Mouse (Mus musculus) cerebellum, adult 2 months (tissue): ENCODE results near the gene Zp2. TPM values are rescaled to one million over a fixed set of nuclear protein-coding genes. Genes with fewer than 3 reads are reported as not detected.

Experiments used
- DNase-seq, 2 experiments: peaks; one replicate each; pipeline ENCODE4 v3.0.0; 2021
- H3K27ac ChIP-seq: fragments of 200-500 bp; 2 replicates; pipeline ENCODE4 v1.5.1; 2012; ENCODE audit warnings: low read length, control low read depth, inconsistent platforms; ENCODE audit not compliant: insufficient read depth
- H3K27me3 ChIP-seq: fragments of 200-500 bp; 2 replicates; pipeline ENCODE4 v1.6.1; 2012; ENCODE audit warnings: inconsistent platforms, mild to moderate bottlenecking, low read length, moderate library complexity; ENCODE audit not compliant: control insufficient read depth, insufficient read depth
- H3K4me1 ChIP-seq: fragments of 200-500 bp; 2 replicates; pipeline ENCODE4 v1.6.1; 2011; ENCODE audit warnings: low read length; ENCODE audit not compliant: control insufficient read depth, insufficient read depth
- H3K4me3 ChIP-seq: fragments of 200-500 bp; replicated peaks from 2 replicates; pipeline ENCODE3; 2011; ENCODE audit warnings: mild to moderate bottlenecking, low read depth, low read length, control low read depth; ENCODE audit not compliant: insufficient read depth
- CTCF ChIP-seq: fragments of 200-500 bp; IDR thresholded peaks from 2 replicates; pipeline ENCODE4 v1.5.1; 2011; ENCODE audit warnings: low read depth, mild to moderate bottlenecking, control low read depth, low read length, moderate library complexity, borderline replicate concordance; ENCODE audit not compliant: insufficient read depth
- POLR2A ChIP-seq: fragments of 200-500 bp; IDR thresholded peaks from 2 replicates; pipeline ENCODE4 v1.6.1; 2011; ENCODE audit warnings: low read length, control low read depth, borderline replicate concordance; ENCODE audit not compliant: insufficient read depth
- WGBS: fragments of 180-500 bp; shearing (Covaris S2); methylation state at CpG from one replicate; pipeline ENCODE4 v1.1.7; 2018; 5-methylcytosine and 5-hydroxymethylcytosine counted together
- polyA plus RNA-seq: library from polyadenylated mRNA; depleted of rRNA; stranded (reverse); fragments of >200 nt; gene quantifications from 2 replicates; pipeline ENCODE4 v1.2.3, GENCODE M21; 2012

Gene Zp2
- polyA plus RNA-seq, 1 experiment, result not detected

DNA sequence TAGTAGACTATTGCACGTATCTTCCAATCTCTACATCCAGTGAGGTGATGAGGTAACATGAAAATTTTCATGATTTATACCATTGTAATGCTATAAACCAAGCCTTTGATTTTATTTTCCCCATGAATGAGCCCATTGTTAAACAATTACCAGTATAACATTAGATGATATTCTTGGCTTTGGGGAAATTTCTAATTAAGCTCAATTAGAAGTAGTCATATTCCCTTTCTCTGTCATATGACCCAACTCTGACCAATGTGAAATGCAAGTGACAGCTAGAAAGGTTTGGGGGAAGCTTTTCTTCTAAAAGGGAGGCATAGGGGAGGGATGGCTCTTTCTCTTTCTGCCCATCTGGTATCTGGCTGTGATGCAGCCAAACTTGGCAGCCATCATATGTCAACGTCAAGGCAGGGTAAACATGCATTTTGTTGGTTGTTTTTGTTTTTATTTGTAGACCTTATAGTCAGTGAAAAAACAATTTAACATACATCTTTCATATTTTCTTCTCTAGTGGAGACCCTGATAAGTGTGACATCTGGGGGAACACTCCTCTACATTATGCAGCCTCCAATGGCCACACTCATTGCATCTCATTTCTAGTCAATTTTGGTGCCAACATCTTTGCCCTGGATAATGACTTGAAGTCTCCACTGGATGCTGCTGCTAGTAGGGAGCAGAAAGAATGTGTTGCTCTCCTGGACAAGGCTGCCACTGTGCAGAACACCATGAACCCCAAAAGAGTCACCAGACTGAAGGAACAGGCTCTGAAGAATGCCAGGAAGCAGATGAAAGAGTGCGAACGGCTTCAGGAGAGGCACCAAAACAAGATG, 36.5 kb upstream of the Zp2 start:
- Histone ChIP-seq H3K27me3 (no peaks in the 10 kb centered on the region), H3K4me3 (no peak overlapping the region), H3K27ac (no peak overlapping the region), H3K4me1 (peaks cover 6% of the 10 kb centered on the region)
- DNase-seq, result peak in 1 of 2 experiments; percentile 40
- 48% methylated on average over 4 of the region's 4 CpGs for WGBS
- TF ChIP-seq POLR2A, result no peak
- no peak for TF ChIP-seq CTCF

DNA sequence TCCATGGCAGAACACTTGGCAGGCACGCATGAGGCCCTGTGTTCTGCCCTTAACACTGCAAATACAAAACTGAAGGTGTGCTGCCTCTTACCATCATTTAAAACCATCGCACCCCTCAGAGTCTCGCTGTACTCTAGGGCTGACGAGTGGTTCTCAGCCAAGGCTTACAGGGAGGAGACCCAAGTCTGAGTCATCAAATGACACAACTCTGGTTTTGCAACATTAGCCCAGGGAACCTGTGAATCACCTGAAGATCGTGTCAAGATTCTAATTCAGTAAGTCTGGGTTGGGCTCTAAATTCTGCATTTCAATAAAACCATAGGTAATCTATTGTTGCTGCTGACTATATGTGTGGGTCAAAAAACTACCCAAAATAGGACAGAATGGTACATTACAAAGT, 35.5 kb upstream of the Zp2 start:
- WGBS, result 61% methylated on average over 5 of the region's 5 CpGs
- DNase-seq, result no peak
- Histone ChIP-seq H3K27me3 (no peaks in the 10 kb centered on the region), H3K27ac (no peak overlapping the region), H3K4me1 (peaks cover 6% of the 10 kb centered on the region), H3K4me3 (no peak overlapping the region)
- TF ChIP-seq CTCF (no peak), POLR2A (no peak)

DNA sequence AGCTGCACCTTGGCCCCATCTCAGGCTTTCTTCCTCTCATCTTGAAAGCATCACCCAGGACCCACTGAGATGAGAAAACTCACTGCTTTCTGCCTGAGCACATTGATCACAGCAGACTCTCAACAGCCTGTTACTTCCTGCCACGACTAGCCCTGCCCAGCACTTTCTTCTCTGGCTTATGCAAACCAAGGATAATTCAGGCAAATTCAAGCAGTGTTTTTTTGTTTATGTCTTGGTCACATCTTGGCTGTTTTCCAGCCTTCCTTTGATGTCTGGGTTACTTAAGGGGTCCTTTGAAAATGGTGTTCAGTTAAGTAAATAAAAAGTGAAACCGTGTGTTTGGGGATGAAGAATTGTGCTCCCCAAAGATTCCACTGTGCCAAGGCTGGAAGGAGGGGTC, 33.8 kb upstream of the Zp2 start:
- Histone ChIP-seq H3K27me3 (no peaks in the 10 kb centered on the region), H3K27ac (no peak overlapping the region), H3K4me3 (no peak overlapping the region), H3K4me1 (peaks cover 6% of the 10 kb centered on the region)
- no peak for DNase-seq
- 15% methylated on average over 2 of the region's 2 CpGs for WGBS
- TF ChIP-seq POLR2A (no peak), CTCF (no peak)

DNA sequence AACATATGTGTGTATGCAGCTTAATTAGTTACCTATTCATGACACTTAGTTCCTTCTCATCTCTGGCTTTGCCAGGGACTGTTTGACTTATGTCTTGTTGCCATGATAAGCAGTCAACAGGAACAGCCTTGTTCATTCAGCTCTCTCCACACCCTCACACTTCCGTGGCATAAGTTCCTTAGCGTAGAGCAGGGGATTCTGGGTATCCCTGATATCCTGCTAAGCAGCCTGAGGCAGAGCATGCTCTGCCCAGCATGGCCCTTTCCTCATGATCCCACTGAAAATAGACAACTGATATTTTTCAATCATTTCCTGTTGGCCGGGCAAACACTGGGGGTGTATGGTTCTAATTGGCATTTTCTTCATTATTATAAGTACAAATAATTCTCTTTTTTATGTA, 32.5 kb upstream of the Zp2 start:
- no peak for DNase-seq
- 90% methylated on average over 3 of the region's 3 CpGs for whole genome bisulfite sequencing
- Histone ChIP-seq H3K4me3 (no peak overlapping the region), H3K4me1 (peaks cover 6% of the 10 kb centered on the region), H3K27me3 (no peaks in the 10 kb centered on the region), H3K27ac (no peak overlapping the region)
- no peak for TF ChIP-seq POLR2A
- TF ChIP-seq CTCF, result no peak

DNA sequence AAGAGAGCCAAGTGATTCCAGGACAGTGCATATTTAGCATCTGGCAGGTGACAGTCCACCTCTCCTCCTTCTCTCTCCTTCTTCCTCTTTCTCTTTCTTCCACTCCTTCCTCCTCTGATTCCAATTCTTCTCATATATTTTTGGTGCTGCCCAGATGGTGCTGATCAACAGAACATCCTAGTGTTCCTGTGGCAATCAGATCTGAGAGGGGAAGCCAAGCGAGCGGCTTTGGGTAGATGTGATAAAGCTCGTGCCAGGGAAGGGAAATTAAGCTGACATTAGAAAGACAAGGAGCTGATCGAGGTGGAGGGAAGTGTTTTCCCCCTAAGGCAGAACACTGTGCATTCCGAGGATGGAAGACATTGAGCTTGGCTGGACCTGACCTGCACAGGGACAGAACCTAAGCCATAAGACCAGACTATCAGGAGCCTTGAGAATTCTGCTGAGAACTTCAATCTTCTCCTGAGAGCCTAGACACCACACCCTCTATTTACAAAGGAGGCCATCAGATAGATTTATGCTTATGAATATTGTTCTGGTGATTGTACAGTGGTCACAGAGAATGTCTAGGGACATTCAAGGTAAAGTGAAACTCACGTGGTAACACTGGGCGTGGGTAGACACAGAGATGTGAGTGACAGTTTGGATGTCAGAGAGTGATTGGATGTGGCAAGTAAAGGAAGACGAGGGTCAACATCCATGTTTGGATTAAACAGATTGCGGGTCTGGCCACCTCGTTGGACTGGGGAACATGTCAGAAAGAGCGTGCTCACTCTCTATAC, 29.8 kb upstream of the Zp2 start:
- 82% methylated on average over 11 of the region's 11 CpGs for WGBS
- DNase-seq, result no peak
- Histone ChIP-seq H3K27me3 (no peaks in the 10 kb centered on the region), H3K4me1 (no peaks in the 10 kb centered on the region), H3K4me3 (no peak overlapping the region), H3K27ac (no peak overlapping the region)
- TF ChIP-seq CTCF, result no peak
- TF ChIP-seq POLR2A, result no peak

DNA sequence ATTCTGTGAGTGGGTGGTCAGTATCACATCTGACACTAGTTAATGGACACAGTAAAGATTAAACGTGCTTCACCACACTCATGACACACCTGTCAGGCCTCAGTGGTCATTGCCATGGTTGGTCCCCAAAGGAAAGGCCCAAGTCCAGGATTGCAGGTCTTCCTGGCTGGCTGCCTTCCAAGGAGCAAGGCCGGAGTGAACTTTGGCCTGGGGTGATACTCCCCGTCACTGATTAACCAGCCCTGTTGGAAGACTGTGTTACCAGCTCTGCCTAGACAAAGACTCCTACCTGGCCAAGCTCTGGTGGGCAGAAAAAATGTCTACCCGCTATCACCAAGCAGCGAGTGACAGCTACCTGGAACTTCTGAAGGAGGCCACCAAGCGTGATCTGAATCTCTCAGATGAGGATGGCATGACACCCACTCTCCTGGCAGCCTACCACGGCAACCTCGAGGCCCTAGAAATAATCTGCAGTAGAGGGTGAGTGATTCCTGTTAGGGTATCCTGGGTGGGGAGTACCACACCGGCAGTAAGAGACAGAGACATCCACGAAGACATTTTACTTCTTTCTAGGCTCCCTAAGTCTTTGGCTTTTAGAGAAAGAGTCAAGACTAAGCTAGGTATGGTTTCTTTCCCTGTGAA, 28.6 kb upstream of the Zp2 start, which contains the start of gene Anks4b:
Gene Anks4b, plus strand, starts transcription at position 256 of the 642 bp plus-strand sequence.
- TF ChIP-seq CTCF (no peak), POLR2A (no peak)
- WGBS, result 86% methylated on average over 10 of the region's 10 CpGs
- no peaks in the 10 kb centered on the region for H3K27me3 ChIP-seq
- DNase-seq, result no peak
- H3K4me1 ChIP-seq, result no peaks in the 10 kb centered on the region
- H3K4me3 ChIP-seq, result no peak within 1 kb of the TSS
- H3K27ac ChIP-seq, result no peak within 1 kb of the TSS

DNA sequence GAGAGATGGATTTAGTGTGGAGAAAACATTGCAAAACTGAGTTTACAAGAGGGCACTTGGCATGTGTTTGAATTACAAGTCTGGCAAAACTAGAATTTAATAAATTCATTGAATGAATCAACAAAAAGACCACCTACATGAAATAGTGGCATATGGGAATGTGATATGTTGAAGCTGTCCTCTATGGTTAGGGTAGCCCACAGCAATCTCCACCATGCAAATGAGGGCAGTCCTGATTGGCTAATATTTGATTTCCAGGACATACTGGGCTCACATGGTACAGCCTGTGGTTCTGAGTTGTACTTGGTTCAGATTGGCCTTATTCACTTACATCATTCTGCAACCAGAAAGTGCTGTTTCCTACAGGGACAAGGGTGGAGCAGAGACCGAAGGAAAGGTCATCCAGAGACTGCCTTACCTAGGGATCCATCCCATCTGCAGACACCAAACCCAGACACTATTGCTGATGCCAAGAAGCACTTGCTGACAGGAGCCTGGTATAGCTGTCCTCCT, 27.2 kb upstream of the Zp2 start:
- Histone ChIP-seq H3K27me3 (no peaks in the 10 kb centered on the region), H3K4me3 (no peak overlapping the region), H3K4me1 (no peaks in the 10 kb centered on the region), H3K27ac (no peak overlapping the region)
- DNase-seq, result no peak
- WGBS, result 100% methylated on average over 1 of the region's 1 CpGs
- no peak for TF ChIP-seq POLR2A
- no peak for TF ChIP-seq CTCF
